Mouse (Mus musculus) liver, embryonic 15.5 days (tissue): ENCODE measurements around the gene Brd4. TPM values are rescaled to one million over a fixed set of nuclear protein-coding genes. Genes with fewer than 3 reads are reported as not detected.
A peak's percentile ranks its signal among the peaks of the same experiment; 100 is the strongest.

Experiments
- ATAC-seq: fragments of 200-750 bp; cut with Nextera tagmentation; 2 replicates; pipeline ENCODE4 v1.8.0; 2017; ENCODE audit warnings: moderate number of reproducible peaks, mild to moderate bottlenecking, moderate library complexity; ENCODE audit not compliant: insufficient read depth
- H3K27ac ChIP-seq: fragments of 300-500 bp; sonication (generic); replicated peaks from 2 replicates; pipeline ENCODE4 v1.5.1; 2015; ENCODE audit warnings: mild to moderate bottlenecking, inconsistent platforms
- H3K27me3 ChIP-seq: fragments of 300-500 bp; sonication (generic); 2 replicates; pipeline ENCODE4 v1.6.1; 2015; ENCODE audit warnings: mild to moderate bottlenecking, inconsistent platforms
- H3K36me3 ChIP-seq: fragments of 300-500 bp; sonication (generic); replicated peaks from 2 replicates; pipeline ENCODE4 v1.6.1; 2015; ENCODE audit warnings: moderate library complexity, mild to moderate bottlenecking, inconsistent platforms
- H3K4me1 ChIP-seq: fragments of 300-500 bp; sonication (generic); replicated peaks from 2 replicates; pipeline ENCODE4 v1.6.1; 2015; ENCODE audit warnings: inconsistent platforms
- H3K4me2 ChIP-seq: fragments of 300-500 bp; sonication (generic); 2 replicates; pipeline ENCODE4 v1.6.1; 2015; ENCODE audit warnings: moderate library complexity, mild to moderate bottlenecking, inconsistent platforms
- H3K4me3 ChIP-seq: fragments of 300-500 bp; sonication (generic); replicated peaks from 2 replicates; pipeline ENCODE4 v1.5.1; 2015; ENCODE audit warnings: mild to moderate bottlenecking, inconsistent platforms
- H3K9ac ChIP-seq: fragments of 300-500 bp; sonication (generic); 2 replicates; pipeline ENCODE4 v1.6.1; 2015; ENCODE audit warnings: moderate library complexity, mild to moderate bottlenecking, inconsistent platforms
- H3K9me3 ChIP-seq: fragments of 300-500 bp; sonication (generic); replicated peaks from 2 replicates; pipeline ENCODE4 v1.6.1; 2016; ENCODE audit warnings: inconsistent platforms
- WGBS: fragments of 180-500 bp; shearing (Covaris S2); methylation state at CpG from one replicate; pipeline ENCODE4 v1.1.7; 2015; ENCODE audit warnings: mixed read lengths; ENCODE audit not compliant: insufficient replicate concordance; 5-methylcytosine and 5-hydroxymethylcytosine counted together
- polyA plus RNA-seq: library from polyadenylated mRNA; unstranded; fragments of >200 nt; fragmentation: Nextera tagmentation; extraction: Ambion mirVana; gene quantifications from 2 replicates; pipeline ENCODE4 v1.2.1, GENCODE M21; 2015

The Brd4 gene
- polyA plus RNA-seq, result 31.5 and 34.7 TPM in 2 replicates

- Histone ChIP-seq H3K4me1 (peaks cover 52% of the 10 kb centered on the region), H3K36me3 (no peaks in the 10 kb centered on the region), H3K9me3 (no peaks in the 10 kb centered on the region), H3K9ac (peak within 1 kb of the TSS; percentile 99), H3K4me3 (peak within 1 kb of the TSS; percentile 92), H3K4me2 (peak within 1 kb of the TSS; percentile 85), H3K27ac (peak within 1 kb of the TSS; percentile 100), H3K27me3 (no peaks in the 10 kb centered on the region)
- 1% methylated on average over 83 of the region's 100 CpGs for WGBS
- peak; percentile 90 for ATAC-seq
Observed at GRCm38 (mm10) chr17:32284262-32285137, at the start of gene Brd4. Gene Brd4, minus strand, starts transcription at chr17:32284722.

- WGBS, result 74% methylated on average over 31 of the region's 31 CpGs
- peak; percentile 32; the same call in 1 of the 2 replicates for ATAC-seq
- no peak overlapping the region for H3K4me2 ChIP-seq
- no peaks in the 10 kb centered on the region for H3K27me3 ChIP-seq
- no peak overlapping the region for H3K9ac ChIP-seq
- no peaks in the 10 kb centered on the region for H3K4me1 ChIP-seq
- no peak overlapping the region for H3K4me3 ChIP-seq
- H3K27ac ChIP-seq, result no peak overlapping the region
- H3K36me3 ChIP-seq, result peaks cover 95% of the 10 kb centered on the region
- no peaks in the 10 kb centered on the region for H3K9me3 ChIP-seq
Observed at GRCm38 (mm10) chr17:32333675-32334303, 49.3 kb upstream of the Brd4 start.

GRCm38 (mm10) chr17:32327501-32327900 is 43.0 kb upstream of the Brd4 start:
- Histone ChIP-seq H3K9ac (no peak overlapping the region), H3K27ac (no peak overlapping the region), H3K36me3 (peaks cover 86% of the 10 kb centered on the region), H3K27me3 (no peaks in the 10 kb centered on the region), H3K4me3 (no peak overlapping the region), H3K4me1 (peaks cover 8% of the 10 kb centered on the region; the same call in 1 of the 2 replicates), H3K9me3 (no peaks in the 10 kb centered on the region), H3K4me2 (no peak overlapping the region)
- no peak for ATAC-seq

GRCm38 (mm10) chr17:32322809-32323208 is 38.3 kb upstream of the Brd4 start:
- H3K4me2 ChIP-seq, result peak overlapping the region; percentile 91; the same call in 1 of the 2 replicates
- H3K4me1 ChIP-seq, result peaks cover 40% of the 10 kb centered on the region
- no peak overlapping the region; the same call in 1 of the 2 replicates for H3K27ac ChIP-seq
- no peak overlapping the region for H3K9ac ChIP-seq
- H3K27me3 ChIP-seq, result no peaks in the 10 kb centered on the region
- H3K9me3 ChIP-seq, result no peaks in the 10 kb centered on the region
- peaks cover 51% of the 10 kb centered on the region for H3K36me3 ChIP-seq
- no peak for ATAC-seq
- WGBS, result 73% methylated on average over 1 of the region's 1 CpGs
- H3K4me3 ChIP-seq, result no peak overlapping the region

GRCm38 (mm10) chr17:32321836-32322235 is 37.3 kb upstream of the Brd4 start:
- Histone ChIP-seq H3K9me3 (no peaks in the 10 kb centered on the region), H3K4me3 (peak overlapping the region; percentile 96), H3K36me3 (peaks cover 51% of the 10 kb centered on the region), H3K27me3 (no peaks in the 10 kb centered on the region), H3K9ac (peak overlapping the region; percentile 81), H3K27ac (peak overlapping the region; percentile 95), H3K4me2 (peak overlapping the region; percentile 91), H3K4me1 (peaks cover 39% of the 10 kb centered on the region)
- WGBS, result 21% methylated on average over 6 of the region's 6 CpGs
- no peak for ATAC-seq

- peak; percentile 71 for ATAC-seq
- H3K9ac ChIP-seq, result peak overlapping the region; percentile 81
- peaks cover 41% of the 10 kb centered on the region for H3K4me1 ChIP-seq
- H3K27me3 ChIP-seq, result no peaks in the 10 kb centered on the region
- 0% methylated on average over 23 of the region's 23 CpGs for WGBS
- H3K9me3 ChIP-seq, result no peaks in the 10 kb centered on the region
- H3K4me3 ChIP-seq, result peak overlapping the region; percentile 96
- H3K27ac ChIP-seq, result peak overlapping the region; percentile 95
- H3K4me2 ChIP-seq, result peak overlapping the region; percentile 91
- H3K36me3 ChIP-seq, result peaks cover 51% of the 10 kb centered on the region
Observed at GRCm38 (mm10) chr17:32321390-32321734, 36.8 kb upstream of the Brd4 start.

- H3K4me2 ChIP-seq, result peak within 1 kb of the TSS; percentile 91
- peak within 1 kb of the TSS; percentile 96 for H3K4me3 ChIP-seq
- peaks cover 46% of the 10 kb centered on the region for H3K4me1 ChIP-seq
- H3K27me3 ChIP-seq, result no peaks in the 10 kb centered on the region
- peak within 1 kb of the TSS; percentile 82 for H3K9ac ChIP-seq
- WGBS, result under 1% methylated on average over 82 of the region's 83 CpGs
- peak within 1 kb of the TSS; percentile 95 for H3K27ac ChIP-seq
- peak; percentile 95 for ATAC-seq
- H3K9me3 ChIP-seq, result no peaks in the 10 kb centered on the region
- peaks cover 51% of the 10 kb centered on the region for H3K36me3 ChIP-seq
Observed at GRCm38 (mm10) chr17:32320597-32321389, 36.3 kb upstream of the Brd4 start, which contains the start of gene Akap8. Gene Akap8, minus strand, starts transcription at chr17:32321238.

- peaks cover 46% of the 10 kb centered on the region for H3K4me1 ChIP-seq
- H3K9me3 ChIP-seq, result no peaks in the 10 kb centered on the region
- H3K27ac ChIP-seq, result peak overlapping the region; percentile 95
- no peaks in the 10 kb centered on the region for H3K27me3 ChIP-seq
- peak overlapping the region; percentile 91 for H3K4me2 ChIP-seq
- no peak for ATAC-seq
- H3K36me3 ChIP-seq, result peaks cover 56% of the 10 kb centered on the region
- peak overlapping the region; percentile 82 for H3K9ac ChIP-seq
- 0% methylated on average over 7 of the region's 7 CpGs for WGBS
- peak overlapping the region; percentile 96 for H3K4me3 ChIP-seq
Observed at GRCm38 (mm10) chr17:32319950-32320349, 35.4 kb upstream of the Brd4 start.

GRCm38 (mm10) chr17:32317708-32318107 is 33.2 kb upstream of the Brd4 start:
- Histone ChIP-seq H3K4me1 (peaks cover 51% of the 10 kb centered on the region), H3K27ac (no peak overlapping the region), H3K27me3 (no peaks in the 10 kb centered on the region), H3K4me2 (no peak overlapping the region), H3K36me3 (peaks cover 62% of the 10 kb centered on the region), H3K9me3 (no peaks in the 10 kb centered on the region), H3K4me3 (no peak overlapping the region), H3K9ac (no peak overlapping the region)
- WGBS, result 71% methylated on average over 3 of the region's 3 CpGs
- ATAC-seq, result no peak

GRCm38 (mm10) chr17:32317032-32317431 is 32.5 kb upstream of the Brd4 start:
- Histone ChIP-seq H3K27ac (no peak overlapping the region), H3K36me3 (peaks cover 66% of the 10 kb centered on the region), H3K4me1 (peaks cover 44% of the 10 kb centered on the region), H3K27me3 (no peaks in the 10 kb centered on the region), H3K9ac (no peak overlapping the region), H3K4me2 (no peak overlapping the region), H3K4me3 (no peak overlapping the region), H3K9me3 (no peaks in the 10 kb centered on the region)
- WGBS, result 88% methylated on average over 8 of the region's 8 CpGs
- no peak for ATAC-seq

GRCm38 (mm10) chr17:32315560-32315959 is 31.0 kb upstream of the Brd4 start:
- H3K27ac ChIP-seq, result no peak overlapping the region
- H3K4me1 ChIP-seq, result peaks cover 38% of the 10 kb centered on the region
- H3K4me2 ChIP-seq, result no peak overlapping the region
- ATAC-seq, result no peak
- H3K27me3 ChIP-seq, result no peaks in the 10 kb centered on the region
- peaks cover 81% of the 10 kb centered on the region for H3K36me3 ChIP-seq
- H3K9me3 ChIP-seq, result no peaks in the 10 kb centered on the region
- WGBS, result 88% methylated on average over 5 of the region's 5 CpGs
- no peak overlapping the region for H3K9ac ChIP-seq
- no peak overlapping the region for H3K4me3 ChIP-seq
